Mouse (Mus musculus) MEL (cell line): ENCODE measurements at regions not wholly inside any gene's neighbourhood (a gene's known extent, or its start where the extent isn't known, plus 50 kb on each side); places are given as distances from the start of the nearest gene placed in this dataset.

Experiments
- CTCF ChIP-seq, 3 experiments: IDR thresholded peaks in 2 of 3; conservative IDR thresholded peaks in 1 of 3; 2 replicates each; pipeline ENCODE4 v1.5.1; 2011 to 2012; ENCODE audit warnings: low read length in 3 of 3, low read depth in 2 of 3, mild to moderate bottlenecking in 2 of 3, improper control_type of control experiment in 1 of 3, inconsistent platforms in 1 of 3, mixed read lengths in 1 of 3, moderate library complexity in 1 of 3; ENCODE audit not compliant: control insufficient read depth in 1 of 3, insufficient read depth in 1 of 3, poor library complexity in 1 of 3, severe bottlenecking in 1 of 3
- E2F4 ChIP-seq: IDR thresholded peaks from 2 replicates; pipeline ENCODE4 v1.6.1; 2011; ENCODE audit warnings: low read depth, low read length, improper control_type of control experiment, borderline replicate concordance
- GABPA ChIP-seq: IDR thresholded peaks from 2 replicates; pipeline ENCODE4 v1.6.1; 2012; ENCODE audit warnings: low read depth, mild to moderate bottlenecking, inconsistent platforms, low read length, improper control_type of control experiment, moderate library complexity
- HCFC1 ChIP-seq: IDR thresholded peaks from 2 replicates; pipeline ENCODE4 v1.6.1; 2012; ENCODE audit warnings: low read depth, mild to moderate bottlenecking, inconsistent platforms, low read length, improper control_type of control experiment, moderate library complexity
- NRF1 ChIP-seq: IDR thresholded peaks from 2 replicates; pipeline ENCODE4 v1.6.1; 2014; ENCODE audit warnings: low read depth, mild to moderate bottlenecking, inconsistent platforms, low read length, improper control_type of control experiment, moderate library complexity; ENCODE audit not compliant: poor library complexity, insufficient read depth, severe bottlenecking
- POLR2A ChIP-seq, 2 experiments: IDR thresholded peaks; 2 replicates each; pipeline ENCODE4 v1.6.1; 2011 to 2012; ENCODE audit warnings: low read length in 2 of 2, mild to moderate bottlenecking in 2 of 2, control low read depth in 1 of 2, improper control_type of control experiment in 1 of 2, low read depth in 1 of 2, moderate library complexity in 1 of 2; ENCODE audit not compliant: control insufficient read depth in 1 of 2, insufficient read depth in 1 of 2, poor library complexity in 1 of 2
- POLR2AphosphoS5 ChIP-seq: IDR thresholded peaks from 2 replicates; pipeline ENCODE4 v1.6.1; 2012; ENCODE audit warnings: low read depth, borderline replicate concordance, mild to moderate bottlenecking, inconsistent platforms, low read length, moderate library complexity, mixed read lengths
- RAD21 ChIP-seq: IDR thresholded peaks from 2 replicates; pipeline ENCODE4 v1.6.1; 2011; ENCODE audit warnings: mild to moderate bottlenecking, low read depth, low read length, improper control_type of control experiment
- SMC3 ChIP-seq: IDR thresholded peaks from 2 replicates; pipeline ENCODE4 v1.6.1; 2011; ENCODE audit warnings: low read depth, low read length, improper control_type of control experiment
- USF1 ChIP-seq: IDR thresholded peaks from 2 replicates; pipeline ENCODE4 v1.6.1; 2014; ENCODE audit warnings: low read depth, mild to moderate bottlenecking, inconsistent platforms, low read length, improper control_type of control experiment, moderate library complexity
- ZC3H11A ChIP-seq: IDR thresholded peaks from 2 replicates; pipeline ENCODE4 v1.6.1; 2012; ENCODE audit warnings: low read depth, mild to moderate bottlenecking, inconsistent platforms, low read length, improper control_type of control experiment

- TF ChIP-seq CTCF (IDR thresholded peaks at IDR 0.05 in 2 of 3, conservative IDR thresholded peaks at IDR 0.05 in 1 of 3; ENCODE audit: control insufficient read depth in 1 of 3, insufficient read depth in 1 of 3, low read depth in 2 of 3, low read length in 3 of 3, poor library complexity in 1 of 3, severe bottlenecking in 1 of 3) (no peak), POLR2AphosphoS5 (no peak), E2F4 (no peak), GABPA (no peak), USF1 (no peak), RAD21 (no peak), POLR2A (IDR thresholded peaks at IDR 0.05; ENCODE audit: control insufficient read depth in 1 of 2, insufficient read depth in 1 of 2, low read depth in 1 of 2, low read length in 2 of 2, poor library complexity in 1 of 2) (no peak), ZC3H11A (no peak), HCFC1 (no peak), SMC3 (no peak), NRF1 (no peak)
These were observed 311.0 kb upstream of the Eif4g2 start for GRCm38 (mm10) chr7:111393846-111394245.
